Mouse (Mus musculus): ENCODE measurements around the gene Hoxd1.

- TF ChIP-seq CTCF (IDR thresholded peaks at IDR 0.05; ENCODE audit: low read depth) (no peak), EP300 (IDR thresholded peaks at IDR 0.05; ENCODE audit: low read depth) (no peak)
Observed at GRCm38 (mm10) chr2:74724244-74725015, 38.4 kb upstream of the Hoxd1 start.
